Mouse (Mus musculus): ENCODE results near the gene Il13ra1.

The Il13ra1 gene

GRCm38 (mm10) chrX:36111622-36112421, at the start of gene Il13ra1:
TSS of gene Il13ra1 (plus strand) at chrX:36112110.
- DNase-seq, result peak; percentile 54 to 62

- DNase-seq, result no peak
Observed at GRCm38 (mm10) chrX:36073997-36074396, 37.9 kb upstream of the Il13ra1 start.

GRCm38 (mm10) chrX:36077164-36077563, 34.7 kb upstream of the Il13ra1 start:
- DNase-seq, result no peak

GRCm38 (mm10) chrX:36082917-36083316, 29.0 kb upstream of the Il13ra1 start:
- no peak for DNase-seq

GRCm38 (mm10) chrX:36088464-36089256, 23.2 kb upstream of the Il13ra1 start:
- no peak for DNase-seq

GRCm38 (mm10) chrX:36100883-36101282, 11.0 kb upstream of the Il13ra1 start:
- no peak for DNase-seq

- DNase-seq, result no peak
Observed at GRCm38 (mm10) chrX:36101318-36101717, 10.6 kb upstream of the Il13ra1 start.

- no peak for DNase-seq
Observed at GRCm38 (mm10) chrX:36108601-36109000, 3.3 kb upstream of the Il13ra1 start.

GRCm38 (mm10) chrX:36112422-36112750, 476 bp downstream of the Il13ra1 start:
- DNase-seq, result peak in 1 of 2 experiments; percentile 7

GRCm38 (mm10) chrX:36115171-36115570, 3.3 kb downstream of the Il13ra1 start:
- DNase-seq, result no peak

- DNase-seq, result peak; percentile 6 to 20
Observed at GRCm38 (mm10) chrX:36129037-36129770, 17.3 kb downstream of the Il13ra1 start.

- DNase-seq, result no peak
Observed at GRCm38 (mm10) chrX:36129771-36130108, 17.8 kb downstream of the Il13ra1 start.

GRCm38 (mm10) chrX:36136346-36136745, 24.4 kb downstream of the Il13ra1 start:
- peak in 1 of 2 experiments; percentile 14 for DNase-seq

GRCm38 (mm10) chrX:36141994-36142639, 30.2 kb downstream of the Il13ra1 start:
- DNase-seq, result no peak

GRCm38 (mm10) chrX:36146746-36147145, 34.8 kb downstream of the Il13ra1 start:
- no peak for DNase-seq

- DNase-seq, result no peak
Observed at GRCm38 (mm10) chrX:36150100-36150499, 38.2 kb downstream of the Il13ra1 start.

GRCm38 (mm10) chrX:36156677-36157076, 44.8 kb downstream of the Il13ra1 start:
- DNase-seq, result no peak

- peak; percentile 13 to 28 for DNase-seq
Observed at GRCm38 (mm10) chrX:36161567-36161966, 49.7 kb downstream of the Il13ra1 start.

GRCm38 (mm10) chrX:36183625-36184024, 71.7 kb downstream of the Il13ra1 start:
- DNase-seq, result peak; percentile 24 to 31

- DNase-seq, result no peak
Observed at GRCm38 (mm10) chrX:36186036-36186435, 74.1 kb downstream of the Il13ra1 start.

GRCm38 (mm10) chrX:36186443-36186842, 74.5 kb downstream of the Il13ra1 start:
- no peak for DNase-seq

GRCm38 (mm10) chrX:36193951-36194350, 82.0 kb downstream of the Il13ra1 start:
- DNase-seq, result no peak

Data from kidney, adult 8-10 months (tissue).